Mouse (Mus musculus) fat pad, adult 2 months (tissue): ENCODE data around the gene Ager.

ENCODE experiments used
- DNase-seq: peaks from one replicate; pipeline ENCODE4 v3.0.0-alpha.2; 2011; ENCODE audit warnings: low read depth, low spot score; ENCODE audit errors: extremely low read depth

Ager gene

GRCm38 (mm10) chr17:34630761-34631301 is 33.2 kb downstream of the Ager start:
- DNase-seq = no peak

- no peak for DNase-seq
These were observed 34.0 kb downstream of the Ager start for GRCm38 (mm10) chr17:34631647-34632046.

GRCm38 (mm10) chr17:34632261-34632691 is 34.6 kb downstream of the Ager start:
- DNase-seq = no peak

- DNase-seq = no peak
These were observed 38.0 kb downstream of the Ager start for GRCm38 (mm10) chr17:34635671-34636070.

GRCm38 (mm10) chr17:34637459-34637858 is 39.8 kb downstream of the Ager start:
- no peak for DNase-seq

GRCm38 (mm10) chr17:34639461-34640255 is 42.0 kb downstream of the Ager start:
- no peak for DNase-seq

GRCm38 (mm10) chr17:34640778-34641601 is 43.3 kb downstream of the Ager start:
- no peak for DNase-seq

- no peak for DNase-seq
These were observed 44.3 kb downstream of the Ager start for GRCm38 (mm10) chr17:34641945-34642344.

GRCm38 (mm10) chr17:34643379-34643778 is 45.7 kb downstream of the Ager start:
- no peak for DNase-seq

- no peak for DNase-seq
These were observed 46.3 kb downstream of the Ager start for GRCm38 (mm10) chr17:34643944-34644343.

GRCm38 (mm10) chr17:34644608-34645007 is 46.9 kb downstream of the Ager start, which contains the start of gene Fkbpl:
TSS of gene Fkbpl (plus strand) at chr17:34644764.
- no peak for DNase-seq

- no peak for DNase-seq
These were observed 47.7 kb downstream of the Ager start for GRCm38 (mm10) chr17:34645256-34645829.

- DNase-seq = no peak
These were observed 48.3 kb downstream of the Ager start for GRCm38 (mm10) chr17:34645831-34646511.

GRCm38 (mm10) chr17:34646906-34647787 is 49.5 kb downstream of the Ager start, which contains the start of gene Atf6b:
TSS of gene Atf6b (plus strand) at chr17:34647146.
- DNase-seq = peak; percentile 86

- no peak for DNase-seq
These were observed 50.7 kb downstream of the Ager start for GRCm38 (mm10) chr17:34648141-34648890.

- no peak for DNase-seq
These were observed 51.6 kb downstream of the Ager start for GRCm38 (mm10) chr17:34649106-34649864.
